Mouse (Mus musculus): ENCODE data around the gene Orm3.

DNA sequence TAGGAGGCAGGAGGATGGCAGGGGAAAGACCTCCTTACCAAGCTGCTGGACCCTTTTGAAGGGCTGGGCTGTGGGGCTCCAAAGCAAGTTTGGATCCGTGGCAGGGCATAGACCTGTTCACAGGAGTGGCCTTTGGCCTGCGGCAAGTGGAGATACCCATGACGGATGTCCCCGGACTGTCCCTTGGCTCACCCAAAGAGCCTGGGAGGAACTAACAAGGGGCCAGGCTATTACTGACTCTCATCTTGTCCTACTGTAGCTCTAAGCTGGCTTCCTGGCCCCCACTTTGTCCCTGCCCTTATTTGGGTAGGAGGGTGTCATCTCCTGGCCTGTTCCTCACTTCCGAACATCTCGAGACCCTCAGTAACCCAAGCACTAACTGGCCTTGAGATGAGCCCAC, 46.6 kb downstream of the Orm3 start:
- no peak for TF ChIP-seq POLR2A (IDR thresholded peaks at IDR 0.05; ENCODE audit: insufficient read length, low read depth)
- no peak for TF ChIP-seq MAX (IDR thresholded peaks at IDR 0.05; ENCODE audit: low read depth)
- no peak for TF ChIP-seq USF1 (IDR thresholded peaks at IDR 0.05; ENCODE audit: low read depth)
